Mouse (Mus musculus): ENCODE measurements at regions not wholly inside any gene's neighbourhood (a gene's known extent, or its start where the extent isn't known, plus 50 kb on each side); places are given as distances from the start of the nearest gene placed in this dataset.

GRCm38 (mm10) chr2:159168553-159169064, 374.0 kb downstream of the Dhx35 start:
- DNase-seq = no peak

GRCm38 (mm10) chr2:159196156-159196555, 401.5 kb downstream of the Dhx35 start:
- no peak for DNase-seq

- DNase-seq = no peak
These were observed 437.7 kb downstream of the Dhx35 start for GRCm38 (mm10) chr2:159232266-159232665.

- no peak for DNase-seq
These were observed 440.4 kb downstream of the Dhx35 start for GRCm38 (mm10) chr2:159235000-159235399.

GRCm38 (mm10) chr2:159250065-159250464, 455.5 kb downstream of the Dhx35 start:
- no peak for DNase-seq

- no peak for DNase-seq
These were observed 456.5 kb downstream of the Dhx35 start for GRCm38 (mm10) chr2:159250993-159251665.

GRCm38 (mm10) chr2:159270221-159271080, 475.8 kb downstream of the Dhx35 start:
- no peak for DNase-seq

- DNase-seq = no peak
These were observed 484.3 kb downstream of the Dhx35 start for GRCm38 (mm10) chr2:159278896-159279295.

GRCm38 (mm10) chr2:159281558-159282320, 487.1 kb downstream of the Dhx35 start:
- no peak for DNase-seq

- no peak for DNase-seq
These were observed 489.5 kb downstream of the Dhx35 start for GRCm38 (mm10) chr2:159284100-159284499.

- DNase-seq = no peak
These were observed 490.1 kb downstream of the Dhx35 start for GRCm38 (mm10) chr2:159284525-159285189.

- DNase-seq = no peak
These were observed 493.5 kb downstream of the Dhx35 start for GRCm38 (mm10) chr2:159287996-159288563.

GRCm38 (mm10) chr2:159290081-159290480, 495.5 kb downstream of the Dhx35 start:
- DNase-seq = no peak

GRCm38 (mm10) chr2:159307001-159307400, 512.4 kb downstream of the Dhx35 start:
- no peak for DNase-seq

GRCm38 (mm10) chr2:159334711-159335110, 540.1 kb downstream of the Dhx35 start:
- no peak for DNase-seq

- DNase-seq = no peak
These were observed 542.0 kb downstream of the Dhx35 start for GRCm38 (mm10) chr2:159336646-159337045.

GRCm38 (mm10) chr2:159343624-159344560, 549.3 kb downstream of the Dhx35 start:
- no peak for DNase-seq

GRCm38 (mm10) chr2:159354247-159354646, 559.6 kb downstream of the Dhx35 start:
- DNase-seq = no peak

GRCm38 (mm10) chr2:159356503-159356902, 561.9 kb downstream of the Dhx35 start:
- DNase-seq = no peak

GRCm38 (mm10) chr2:159361371-159361770, 566.8 kb downstream of the Dhx35 start:
- DNase-seq = no peak

- DNase-seq = no peak
These were observed 598.3 kb downstream of the Dhx35 start for GRCm38 (mm10) chr2:159392865-159393264.

All from thymus, postnatal 4 days (tissue).